Mouse (Mus musculus) WW6 (cell line): Measurements from ENCODE around the gene Sv2b.
"Not testable (repeated sequence)": the region's sequence is repeated elsewhere in the genome, so short reads cannot be mapped to it uniquely, and the experiment has no call there.

ENCODE experiments used
- DNase-seq: peaks from one replicate; pipeline ENCODE4 v3.0.0-alpha.2; 2013; ENCODE audit warnings: low read depth, low spot score

Gene Sv2b

GRCm38 (mm10) chr7:75308457-75309312, at the start of gene Sv2b:
Gene Sv2b, minus strand, starts transcription at chr7:75309262.
- DNase-seq: no peak

DNA sequence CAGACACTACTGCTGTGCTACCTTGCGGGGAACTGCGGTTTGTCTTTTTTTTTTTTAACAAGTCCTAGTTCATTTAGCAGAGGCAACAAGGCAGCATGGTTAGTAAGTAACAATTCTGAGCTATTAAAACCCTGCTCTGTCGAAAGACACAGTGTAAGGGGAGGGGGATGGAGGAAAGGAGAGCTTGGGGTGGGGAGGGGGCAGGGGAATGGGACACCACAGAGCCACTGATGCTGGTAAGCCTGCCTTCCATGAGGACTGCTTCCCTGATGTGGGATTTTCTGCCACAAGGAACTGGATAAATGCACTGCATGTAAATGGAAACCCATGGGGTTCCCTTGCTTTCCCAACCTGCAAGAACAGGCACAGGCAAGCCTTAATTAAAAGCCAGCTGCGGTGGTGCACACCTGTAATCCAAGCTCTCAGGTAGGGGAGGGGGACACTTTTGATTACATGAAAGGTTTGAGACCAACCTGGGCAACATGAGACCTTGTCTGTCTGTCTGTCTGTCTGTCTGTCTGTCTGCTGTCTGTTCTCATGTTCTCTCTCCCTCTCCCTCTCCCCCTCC, 49.3 kb upstream of the Sv2b start:
- DNase-seq: no peak

DNA sequence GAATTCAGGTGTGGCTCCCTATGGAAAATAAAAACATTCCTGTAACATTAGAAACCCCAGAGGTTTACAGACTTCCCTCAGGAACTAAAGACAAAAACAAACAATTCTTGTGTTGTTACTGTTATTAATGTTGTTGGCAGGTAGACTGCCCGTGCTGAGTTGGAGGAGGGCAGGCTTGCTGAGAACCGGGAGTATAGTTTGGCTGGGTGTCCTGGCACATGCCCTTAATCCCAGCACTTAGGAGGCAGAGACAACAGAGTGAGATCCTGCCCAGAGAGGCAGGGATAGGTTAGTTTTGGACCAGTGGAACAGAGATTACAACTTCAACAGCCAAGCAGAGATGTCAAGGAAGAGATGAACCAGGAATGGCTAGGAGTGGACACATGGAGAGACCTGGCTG, 46.5 kb upstream of the Sv2b start:
- DNase-seq: no peak

- DNase-seq: no peak
Observed at GRCm38 (mm10) chr7:75352777-75353374, 43.8 kb upstream of the Sv2b start.

GRCm38 (mm10) chr7:75350172-75350571, 41.1 kb upstream of the Sv2b start:
- DNase-seq: no peak

- no peak for DNase-seq
Observed at GRCm38 (mm10) chr7:75332311-75332710, 23.2 kb upstream of the Sv2b start.

GRCm38 (mm10) chr7:75329740-75330142, 20.7 kb upstream of the Sv2b start:
- no peak for DNase-seq

DNA sequence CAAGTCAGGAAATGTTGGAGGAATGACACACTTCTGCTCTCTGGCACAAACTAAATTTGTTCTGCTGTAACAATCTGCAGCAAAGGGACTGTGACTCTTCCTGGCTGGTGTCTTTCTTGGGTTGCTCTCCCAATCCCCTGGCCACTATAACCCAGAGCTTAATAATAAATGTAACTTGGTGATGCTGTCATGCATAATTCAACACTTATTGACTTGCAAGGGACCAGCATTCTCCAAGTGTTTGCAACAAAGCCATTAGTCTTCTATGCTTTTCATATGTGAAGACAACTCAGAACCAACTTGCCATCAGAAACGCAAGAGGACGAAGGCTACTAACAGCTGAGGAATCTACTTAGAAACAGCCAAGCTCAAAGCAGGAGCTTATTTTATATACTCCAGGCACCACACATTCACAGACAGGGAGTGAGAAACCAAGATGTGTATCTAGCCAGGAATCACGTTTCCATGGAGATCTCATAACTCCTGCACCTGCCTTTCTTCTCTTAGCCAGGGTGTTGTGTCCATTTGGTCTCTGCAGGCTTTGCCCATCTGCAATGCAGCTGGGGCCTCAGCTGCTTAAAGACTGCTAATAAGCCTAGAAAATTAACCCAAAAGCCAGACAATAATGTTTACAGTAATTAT, 19.8 kb upstream of the Sv2b start:
- DNase-seq: no peak

DNA sequence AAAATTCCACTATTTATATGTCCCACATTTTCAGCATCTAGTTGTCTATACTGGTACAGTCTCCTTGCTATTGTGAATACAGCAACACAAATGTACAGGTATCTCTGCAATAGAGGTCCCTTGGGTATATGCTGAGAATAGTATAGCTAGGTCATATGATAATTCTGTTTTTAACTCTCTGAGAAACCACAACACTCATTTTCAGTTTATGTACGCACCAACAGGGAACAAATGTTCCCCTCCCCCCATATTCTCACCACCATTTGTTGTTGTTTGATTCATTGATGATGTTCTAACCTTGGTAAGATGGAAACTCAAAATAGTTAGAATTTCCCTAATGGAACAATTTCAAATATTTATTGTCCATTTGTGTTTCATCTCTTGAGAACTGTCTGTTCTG, 16.2 kb upstream of the Sv2b start:
- no peak for DNase-seq

DNA sequence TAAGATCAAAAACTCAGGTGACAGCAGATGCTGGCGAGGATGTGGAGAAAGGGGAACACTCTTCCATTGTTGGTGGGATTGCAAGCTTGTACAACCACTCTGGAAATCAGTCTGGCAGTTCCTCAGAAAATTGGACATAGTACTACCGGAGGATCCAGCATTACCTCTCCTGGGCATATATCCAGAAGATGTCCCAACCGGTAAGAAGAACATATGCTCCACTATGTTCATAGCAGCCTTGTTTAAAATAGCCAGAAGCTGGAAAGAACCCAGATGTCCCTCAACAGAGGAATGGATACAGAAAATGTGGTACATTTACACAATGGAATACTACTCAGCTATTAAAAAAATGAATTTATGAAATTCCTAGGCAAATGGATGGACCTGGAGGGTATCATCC, 13.7 kb upstream of the Sv2b start:
- DNase-seq: not testable (repeated sequence)

GRCm38 (mm10) chr7:75320009-75320408, 10.9 kb upstream of the Sv2b start:
- no peak for DNase-seq

DNA sequence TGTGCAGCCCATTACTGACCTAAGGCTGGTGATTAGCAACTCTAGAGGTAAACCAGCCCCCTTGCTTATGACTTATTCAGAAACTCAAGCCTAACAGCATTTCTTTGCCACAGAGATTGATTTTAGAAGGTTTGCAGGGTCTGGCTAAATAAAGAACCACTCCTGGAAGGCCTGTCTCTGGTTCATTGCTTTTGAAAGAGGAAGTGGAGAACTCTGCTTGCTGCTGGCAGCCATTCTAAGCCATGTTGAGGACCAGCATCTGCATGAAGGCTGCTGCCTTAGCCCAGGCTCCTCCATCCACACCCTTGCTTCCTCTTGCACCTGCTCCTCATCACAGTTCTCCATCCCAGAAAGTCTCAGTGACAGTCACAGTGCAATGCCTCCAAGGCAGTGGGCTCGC, 9.3 kb upstream of the Sv2b start:
- no peak for DNase-seq

DNA sequence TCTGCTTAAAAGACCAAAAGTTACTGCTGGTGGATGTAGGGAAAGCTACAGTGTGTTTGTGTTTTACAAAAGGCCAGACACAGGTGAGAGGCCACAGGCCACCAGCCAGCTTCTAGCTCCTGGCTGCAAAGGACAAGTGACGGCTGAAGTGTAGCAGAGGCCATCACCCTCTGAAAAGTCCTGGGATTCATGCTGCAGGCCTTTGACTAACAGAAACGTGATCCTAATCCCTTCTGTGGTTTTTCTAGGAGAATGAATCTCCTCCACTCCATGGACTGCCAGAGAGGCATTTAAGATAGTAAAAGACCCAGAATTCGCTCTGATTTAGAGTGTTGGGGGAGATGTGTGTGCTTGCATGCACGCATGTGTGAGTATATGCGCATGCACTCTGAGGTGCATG, 5.8 kb upstream of the Sv2b start:
- DNase-seq: no peak

GRCm38 (mm10) chr7:75309570-75309969, 508 bp upstream of the Sv2b start:
- DNase-seq: no peak

DNA sequence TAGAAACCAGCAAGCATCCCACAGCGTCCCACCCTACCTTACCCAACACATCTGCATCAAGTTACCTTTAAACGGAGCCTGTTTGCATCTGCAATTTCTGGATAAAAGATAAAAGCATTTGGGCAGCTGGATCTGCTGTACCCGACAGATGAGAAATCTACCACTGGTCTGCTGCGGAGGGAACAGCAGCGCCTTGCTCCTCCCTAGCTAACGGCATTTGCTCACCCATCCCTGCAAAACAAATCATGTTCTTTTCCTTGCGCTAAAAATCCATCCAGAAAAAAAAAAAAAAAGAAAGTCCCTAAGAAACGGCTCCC, 964 bp downstream of the Sv2b start:
- no peak for DNase-seq

DNA sequence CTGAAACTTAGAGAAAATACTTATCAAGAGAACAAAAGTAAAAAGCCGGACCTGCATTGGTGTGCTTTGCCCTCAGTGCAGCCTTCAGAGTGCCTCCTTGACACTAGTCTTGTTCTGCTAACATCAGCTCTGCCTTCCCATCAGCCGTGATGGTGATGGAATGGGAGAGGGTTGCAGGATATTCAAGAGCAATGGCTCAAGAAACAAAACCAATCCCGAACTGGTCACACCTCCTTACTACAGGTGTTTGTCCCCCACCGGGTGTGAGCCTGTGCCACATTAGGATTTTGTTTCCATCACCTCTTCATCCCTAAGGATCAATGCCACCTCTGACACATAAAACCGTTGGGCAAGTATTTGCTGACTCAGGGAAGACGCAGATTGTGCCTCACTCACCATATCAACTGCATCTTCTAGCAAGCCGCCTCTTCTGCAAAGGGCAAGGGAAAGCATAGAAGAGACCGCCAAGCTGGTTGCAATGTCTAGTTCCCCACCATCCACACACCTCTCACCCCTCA, 1.4 kb downstream of the Sv2b start:
- no peak for DNase-seq

DNA sequence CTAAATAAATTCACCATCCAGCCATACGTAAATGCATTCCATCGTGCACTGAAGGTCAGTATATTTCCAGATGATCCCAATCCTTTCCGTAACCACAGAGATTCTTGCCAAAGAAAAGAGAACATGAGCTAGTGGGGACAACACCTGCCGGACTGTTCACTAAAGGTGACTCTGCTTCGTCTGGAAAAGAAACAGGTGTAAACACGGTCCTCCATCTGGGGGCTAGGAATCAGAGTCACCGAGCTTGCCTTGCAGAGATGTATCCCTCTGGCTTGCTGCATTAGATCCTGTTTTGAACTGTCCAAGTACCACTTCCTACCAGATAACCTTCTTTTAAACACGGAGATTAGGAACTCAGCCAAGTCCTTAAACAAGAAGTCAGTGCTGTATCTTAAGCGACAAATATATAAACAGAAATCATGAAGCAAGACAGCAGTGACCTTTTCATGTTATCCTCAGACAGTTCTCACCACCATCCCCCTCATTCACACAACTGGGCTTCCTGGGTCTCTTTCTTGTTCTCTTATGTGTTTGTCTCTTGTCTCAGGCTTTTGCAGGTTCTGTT, 3.1 kb downstream of the Sv2b start:
- no peak for DNase-seq

DNA sequence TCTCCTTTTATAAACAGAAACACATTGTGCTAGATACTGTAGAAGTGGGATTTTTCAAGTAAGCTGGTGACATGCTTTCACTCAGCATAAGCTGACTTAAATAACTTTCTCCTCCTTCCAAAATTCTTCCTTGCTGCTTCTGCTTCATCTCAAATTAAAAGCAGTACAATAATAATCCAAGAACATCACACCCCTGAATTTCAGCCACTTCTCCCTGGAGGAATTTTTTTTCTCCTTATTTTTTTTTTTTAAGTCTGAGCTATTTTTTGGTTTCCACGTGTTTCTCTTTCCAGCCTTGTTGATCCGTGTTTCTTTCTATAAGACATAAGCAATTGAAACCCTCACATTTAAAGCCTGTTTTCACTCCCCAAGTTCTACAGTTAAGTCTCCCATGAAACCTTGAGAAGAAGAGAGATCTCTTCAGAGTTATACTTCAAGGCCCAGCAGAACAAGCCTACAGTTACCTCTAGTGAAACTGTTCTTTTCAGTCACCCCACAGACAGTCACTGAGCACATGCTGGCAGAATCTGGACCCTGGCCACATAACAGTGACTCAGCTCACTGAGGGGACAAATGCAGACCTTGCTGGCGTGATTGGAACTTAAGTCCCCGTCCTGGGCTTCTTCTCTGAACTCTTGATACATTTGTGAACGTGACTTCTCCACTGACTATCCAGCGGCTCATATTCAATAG, 6.4 kb downstream of the Sv2b start:
- DNase-seq: no peak

DNA sequence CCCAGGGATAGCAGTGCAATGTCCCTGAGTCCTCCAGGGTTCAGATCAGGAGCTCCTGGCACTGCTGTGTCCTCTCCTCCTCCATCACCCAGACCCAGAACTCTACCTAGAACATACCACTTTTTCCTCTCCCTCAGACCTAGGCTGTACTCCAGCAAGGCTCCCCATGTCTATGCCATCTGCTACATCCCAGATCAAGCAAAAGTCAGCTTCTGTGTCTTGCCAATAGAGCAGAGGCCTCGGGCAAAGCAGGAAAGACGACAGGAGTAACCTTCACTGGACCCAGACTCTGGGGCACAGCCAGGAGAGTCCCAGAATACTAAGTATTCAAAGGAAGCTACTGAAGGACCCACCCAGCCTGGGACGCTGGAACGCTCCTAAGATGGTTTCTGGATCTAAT, 9.8 kb downstream of the Sv2b start:
- DNase-seq: no peak

- no peak for DNase-seq
Observed at GRCm38 (mm10) chr7:75296688-75297119, 12.4 kb downstream of the Sv2b start.

DNA sequence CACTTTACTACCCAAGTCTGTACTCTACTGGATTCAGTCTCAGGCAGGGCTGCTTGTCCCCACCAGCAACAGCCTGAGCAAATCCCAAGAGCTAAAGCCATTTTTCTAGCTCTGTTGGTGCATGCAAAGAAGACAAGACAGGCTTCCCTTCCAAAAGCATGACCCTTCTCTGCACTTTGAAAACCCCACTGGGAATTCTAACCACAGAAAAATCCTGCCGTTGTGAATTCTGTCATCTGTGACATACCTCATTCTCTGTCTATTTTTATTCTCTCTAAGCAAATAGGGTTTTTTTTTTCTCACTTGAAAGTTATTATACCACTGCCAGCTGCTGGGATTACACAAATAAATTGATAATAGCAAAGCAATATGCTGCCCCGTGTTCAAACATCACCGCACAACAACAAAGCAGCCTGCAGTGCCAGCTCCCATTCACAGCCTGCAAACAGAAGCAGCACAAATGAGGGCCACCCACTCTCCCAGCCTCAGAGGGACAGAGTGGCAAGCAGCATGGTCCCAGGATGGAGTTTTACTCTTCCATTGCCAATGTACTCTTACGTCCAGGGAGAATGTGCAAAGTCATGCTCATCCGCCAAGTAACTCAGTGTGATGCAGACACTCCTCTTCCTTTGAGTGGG, 13.7 kb downstream of the Sv2b start:
- DNase-seq: no peak
